Mouse (Mus musculus) E14TG2a.4 (cell line): ENCODE results near the gene Rhbdl2.

Experiments used
- CTCF ChIP-seq: conservative IDR thresholded peaks from 2 replicates; pipeline ENCODE4 v1.5.1; 2014; ENCODE audit warnings: low read length
- NANOG ChIP-seq: IDR thresholded peaks from 2 replicates; pipeline ENCODE4 v1.6.1; 2014; ENCODE audit warnings: borderline replicate concordance, low read length, mixed read lengths
- POU5F1 ChIP-seq: IDR thresholded peaks from 2 replicates; pipeline ENCODE4 v1.6.1; 2014; ENCODE audit warnings: low read length, borderline replicate concordance

DNA sequence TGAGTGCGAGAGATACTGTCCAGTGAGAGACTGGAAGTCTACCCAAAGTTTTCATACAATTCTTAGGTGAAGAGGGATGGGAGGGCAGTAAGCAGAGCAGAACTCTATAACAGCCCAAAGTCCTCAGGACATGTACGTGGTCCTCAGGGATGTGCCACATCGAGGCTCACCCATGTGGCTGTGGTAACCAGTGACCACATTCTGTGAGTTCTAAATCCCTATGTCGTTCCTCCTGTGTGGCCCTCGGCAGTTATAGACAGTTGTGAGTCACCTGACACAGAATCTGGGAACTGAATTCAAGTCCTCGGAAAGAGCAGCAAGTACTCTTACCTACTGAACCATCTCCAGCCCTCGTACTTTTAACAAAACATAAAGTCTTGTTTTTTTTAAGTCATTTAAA lies 70.4 kb downstream of the Rhbdl2 start:
- TF ChIP-seq CTCF (no peak), NANOG (no peak), POU5F1 (no peak)
